Mouse (Mus musculus) v-Abl transformed pro-B cells (cell line): ENCODE data around the gene Lcn8.

Source experiments
- in situ Hi-C, 2 experiments: fragments of 400-800 bp; cut with MboI; formaldehyde crosslinking; loops; one replicate each; pipeline ENCODE4 v1.15.1; 2025; ENCODE audit not compliant: unreplicated experiment in 2 of 2

The Lcn8 gene

GRCm38 (mm10) chr2:25652902-25653301 lies at the start of gene Lcn8:
Lcn8 (plus strand) TSS chr2:25653120.
- in situ Hi-C loops = no loop called here

- in situ Hi-C loops = no loop called here
Observed at GRCm38 (mm10) chr2:25607761-25608622, 44.9 kb upstream of the Lcn8 start, which contains the start of gene Rabl6. Rabl6 (minus strand) TSS chr2:25608521.

- in situ Hi-C loops = no loop called here
Observed at GRCm38 (mm10) chr2:25608671-25609070, 44.2 kb upstream of the Lcn8 start.

GRCm38 (mm10) chr2:25616398-25616797 lies 36.5 kb upstream of the Lcn8 start:
- in situ Hi-C loops = no loop called here

DNA sequence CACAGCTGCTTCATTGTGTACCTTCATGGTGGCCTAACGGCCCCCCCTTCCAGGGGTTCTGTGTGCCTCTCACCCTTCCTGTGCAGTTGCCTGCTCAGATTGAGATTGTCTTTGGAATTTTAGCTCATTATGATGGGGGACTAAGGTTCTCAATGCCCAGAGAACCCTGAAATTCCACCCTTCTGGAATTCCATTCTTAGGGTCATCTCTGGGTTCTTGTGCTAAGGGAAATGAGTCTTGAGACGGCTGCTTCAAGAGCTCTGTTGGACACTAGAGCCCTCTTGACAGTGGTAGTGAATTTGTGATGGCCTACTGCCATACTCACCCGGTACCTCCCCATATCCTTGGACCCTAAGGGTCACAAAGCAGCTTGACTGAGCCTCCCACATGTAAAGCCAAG lies 35.3 kb upstream of the Lcn8 start, which contains the start of gene Ccdc183:
Gene Ccdc183, minus strand, starts transcription at position 101 of the 400 bp plus-strand sequence.
- in situ Hi-C loops = no loop called here

DNA sequence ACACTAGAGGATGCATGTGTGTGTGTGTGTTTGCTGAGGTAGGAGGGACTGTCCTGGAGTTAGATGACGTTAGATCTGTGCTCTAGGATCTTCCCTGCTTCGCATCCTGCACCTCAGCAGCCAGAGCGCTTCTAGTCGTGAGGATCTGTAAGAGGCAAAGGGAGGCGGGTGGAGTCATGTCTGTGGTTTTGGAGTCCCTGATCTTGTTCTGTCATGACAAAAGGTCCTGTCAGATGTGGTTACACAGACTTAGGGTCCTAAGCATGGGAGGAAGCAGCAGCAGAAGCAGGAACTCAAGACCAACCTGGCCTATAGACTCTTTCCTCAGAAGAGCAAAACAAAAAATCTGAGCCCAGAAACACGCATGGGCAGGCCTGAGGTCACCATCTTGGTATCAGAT lies 32.5 kb upstream of the Lcn8 start:
- in situ Hi-C loops = no loop called here

GRCm38 (mm10) chr2:25620852-25621228 lies 32.1 kb upstream of the Lcn8 start:
- in situ Hi-C loops = no loop called here

DNA sequence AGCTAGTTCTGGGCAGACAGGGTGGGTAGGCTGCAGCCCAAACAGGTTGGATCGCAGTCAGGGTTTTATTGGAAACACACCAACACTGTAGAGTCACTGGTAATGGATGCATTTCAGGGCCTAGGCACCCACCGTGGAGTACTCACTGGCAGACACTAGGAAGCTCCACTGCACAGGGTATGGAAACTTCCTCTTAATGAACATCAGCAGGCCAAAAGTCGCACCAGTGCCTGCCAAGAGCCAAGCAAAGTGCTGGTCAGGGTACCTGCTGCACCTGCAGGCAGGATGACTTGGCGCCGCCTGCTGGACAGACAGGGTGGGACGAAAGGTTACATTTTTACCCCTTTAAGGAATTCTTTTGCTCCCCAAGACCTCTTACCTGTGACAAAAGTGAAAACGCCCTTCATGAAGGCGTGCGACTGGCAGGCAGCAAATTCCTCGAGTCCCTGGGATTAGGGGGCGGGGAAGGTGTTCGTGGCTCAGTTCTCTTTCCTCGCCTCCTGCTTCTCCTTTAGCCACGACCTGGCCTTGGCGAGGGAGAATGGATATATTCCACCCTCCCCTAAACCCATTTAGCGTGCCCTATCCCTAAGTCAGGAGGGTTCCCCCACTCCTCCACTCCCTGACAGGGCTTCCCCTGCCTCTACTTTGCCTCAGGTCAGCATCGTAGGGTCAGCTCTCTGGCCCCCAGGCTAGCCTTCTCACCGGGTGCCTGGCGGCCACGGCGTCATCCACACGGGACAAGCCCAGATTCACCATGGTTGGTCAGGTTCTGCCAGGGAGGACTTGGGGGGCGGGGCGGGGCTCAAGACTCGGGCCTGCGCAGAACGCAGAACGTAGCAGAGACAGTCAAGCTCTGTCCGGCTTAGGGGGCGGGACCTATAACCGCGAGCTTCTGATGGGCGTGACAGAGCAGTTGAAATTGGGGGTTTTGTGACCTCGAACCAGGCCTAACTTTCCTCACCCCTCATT lies 31.4 kb upstream of the Lcn8 start, which contains the start of gene Tmem141:
Gene Tmem141, minus strand, starts transcription at position 777 of the 972 bp plus-strand sequence.
- in situ Hi-C loops = no loop called here

DNA sequence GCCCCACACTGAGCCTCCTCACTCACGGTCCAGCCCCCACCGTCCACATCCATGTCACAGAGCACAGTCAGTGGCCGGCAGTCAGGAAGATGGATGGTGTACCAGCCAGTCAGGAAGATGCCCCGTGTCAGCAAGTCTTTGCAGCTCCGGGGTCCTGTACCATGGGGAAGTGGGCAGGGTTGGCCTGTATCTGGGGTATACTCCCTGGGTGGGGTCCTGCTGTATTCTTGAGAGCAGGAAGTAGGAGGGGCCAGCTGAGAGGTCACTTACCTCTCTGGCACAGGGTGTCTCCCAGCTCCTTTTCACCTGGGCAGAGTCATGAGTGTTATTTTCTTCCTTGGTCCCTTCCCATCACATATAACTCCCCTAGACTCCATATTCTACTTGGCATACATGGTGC lies 26.9 kb upstream of the Lcn8 start:
- in situ Hi-C loops = no loop called here

GRCm38 (mm10) chr2:25627811-25628210 lies 25.1 kb upstream of the Lcn8 start, which contains the start of gene Fcna:
Fcna (minus strand) TSS chr2:25628030.
- in situ Hi-C loops = no loop called here

DNA sequence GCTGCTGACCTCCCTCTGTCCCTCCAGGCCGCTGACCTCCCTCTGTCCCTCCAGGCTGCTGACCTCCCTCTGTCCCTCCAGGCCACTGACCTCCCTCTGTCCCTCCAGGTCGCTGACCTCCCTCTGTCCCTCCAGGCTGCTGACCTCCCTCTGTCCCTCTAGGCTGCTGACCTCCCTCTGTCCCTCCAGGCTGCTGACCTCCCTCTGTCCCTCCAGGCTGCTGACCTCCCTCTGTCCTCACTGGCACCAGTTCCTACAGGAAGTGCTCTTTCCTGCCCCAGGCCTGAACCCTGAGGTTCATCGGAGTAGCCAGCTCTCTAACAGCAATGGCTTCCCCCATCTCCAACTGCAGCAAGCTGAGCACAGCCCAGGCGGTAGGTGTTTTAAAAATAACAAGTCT lies 24.2 kb upstream of the Lcn8 start:
- in situ Hi-C loops = no loop called here

- in situ Hi-C loops = no loop called here
Observed at GRCm38 (mm10) chr2:25633616-25634015, 19.3 kb upstream of the Lcn8 start.

- in situ Hi-C loops = no loop called here
Observed at GRCm38 (mm10) chr2:25634046-25634445, 18.9 kb upstream of the Lcn8 start.

DNA sequence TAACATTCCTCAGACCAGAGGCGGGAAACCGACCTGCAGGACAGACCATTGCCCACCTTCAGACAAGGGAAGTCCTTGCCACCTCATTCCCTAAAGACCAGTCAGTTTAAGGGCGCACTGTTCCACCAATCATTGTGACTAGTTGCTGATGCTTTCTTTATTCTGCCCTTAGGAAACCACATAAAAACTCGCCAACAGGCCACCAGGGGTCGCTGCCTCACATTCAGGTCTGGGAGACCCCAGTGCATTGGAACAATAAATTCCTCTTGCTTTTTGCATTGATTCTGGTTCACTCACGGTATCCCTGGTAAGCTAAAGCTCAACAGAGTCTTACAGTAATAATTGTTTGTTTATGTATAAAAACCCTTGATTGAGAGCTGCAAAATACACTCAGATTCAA lies 13.0 kb upstream of the Lcn8 start:
- in situ Hi-C loops = no loop called here

- in situ Hi-C loops = no loop called here
Observed at GRCm38 (mm10) chr2:25654502-25654901, 1.6 kb downstream of the Lcn8 start.

DNA sequence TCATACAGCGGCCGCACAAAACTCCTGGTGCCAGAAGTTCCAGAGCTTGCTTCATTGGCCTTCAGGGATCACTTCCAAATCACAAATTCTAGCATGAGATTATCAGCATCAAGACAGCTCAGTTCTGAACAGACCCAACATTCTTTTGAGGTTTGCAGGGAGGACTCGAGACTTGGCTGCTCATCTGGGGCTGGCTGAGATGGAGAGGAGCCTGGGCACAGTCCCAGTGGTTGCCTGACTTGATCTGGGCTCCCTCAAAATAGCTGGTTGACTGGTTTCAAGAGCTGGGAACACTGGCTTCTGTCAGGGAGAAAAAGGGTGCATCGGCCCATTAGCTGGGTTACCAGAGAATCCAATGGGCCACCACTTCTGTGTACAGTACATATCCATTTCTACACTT lies 3.8 kb downstream of the Lcn8 start:
- in situ Hi-C loops = no loop called here

GRCm38 (mm10) chr2:25657246-25657645 lies 4.3 kb downstream of the Lcn8 start:
- in situ Hi-C loops = no loop called here

GRCm38 (mm10) chr2:25657652-25658051 lies 4.7 kb downstream of the Lcn8 start, which contains the start of gene Lcn5:
Lcn5 (plus strand) TSS chr2:25657952.
- in situ Hi-C loops = no loop called here

DNA sequence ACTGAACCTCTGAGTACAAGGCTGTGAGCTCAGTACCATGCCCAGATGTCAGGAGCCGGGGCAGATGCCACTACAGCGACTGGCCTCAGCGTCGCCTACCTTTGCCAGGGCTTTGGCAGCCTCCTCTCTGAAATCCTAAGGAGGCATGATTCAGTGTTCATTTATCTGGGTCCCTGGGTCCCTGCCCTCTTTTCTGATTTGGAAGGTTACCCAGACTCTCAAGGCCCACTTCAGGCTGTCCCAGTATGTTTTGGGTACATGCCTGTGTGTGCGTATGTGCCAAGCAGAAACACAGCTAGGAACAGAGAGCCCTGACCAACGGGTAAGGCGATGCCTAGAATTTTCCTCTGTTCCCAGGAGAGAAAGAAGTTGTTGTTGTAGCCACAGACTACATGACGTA lies 7.4 kb downstream of the Lcn8 start:
- in situ Hi-C loops = loop anchor here (5.0 to 10.0 kb wide), 2 partner anchors 177 to 255 kb away; no protein-coding TSS in a partner anchor

DNA sequence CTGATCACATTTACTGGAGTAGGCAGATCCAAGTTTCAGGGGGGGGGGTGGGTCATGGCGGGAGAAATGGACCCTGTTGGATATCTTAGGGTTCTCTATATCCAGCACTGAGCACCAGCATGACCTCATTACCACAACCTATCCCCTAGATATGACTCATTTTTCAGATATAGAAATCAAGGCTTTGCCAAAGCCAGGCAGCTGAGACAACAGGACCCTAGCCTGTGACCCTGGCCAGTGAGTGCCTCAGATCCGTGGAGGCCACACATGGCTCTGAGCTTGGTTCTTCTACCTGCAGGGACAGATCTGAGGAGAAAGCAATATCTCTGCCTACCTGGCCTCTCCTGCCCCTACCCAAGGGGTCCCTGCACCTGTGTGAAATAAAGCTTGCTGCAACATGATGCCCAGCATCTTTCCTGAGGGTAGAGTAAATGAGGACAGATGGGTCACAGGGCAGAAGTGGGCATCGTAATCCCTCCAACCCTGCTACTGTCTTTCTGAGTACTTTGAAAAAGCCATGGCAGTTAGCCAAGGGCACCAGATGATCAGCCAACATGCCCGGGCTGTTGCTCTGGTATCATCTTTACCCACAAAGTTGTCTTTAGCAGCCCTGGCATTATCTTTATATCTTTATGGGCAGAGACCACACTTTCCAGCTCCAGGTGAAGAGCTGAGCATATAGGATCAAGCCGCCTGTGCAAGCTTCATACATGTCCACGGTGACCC lies 8.5 kb downstream of the Lcn8 start:
- in situ Hi-C loops = loop anchor here (5.0 to 10.0 kb wide), 2 partner anchors 176 to 253 kb away; no protein-coding TSS in a partner anchor
